ENCODE assay signal across 8 mouse cellular contexts in genomic region chr11:72953440-72954151, GRCm38 (mm10). TPM values are rescaled to one million over a fixed set of nuclear protein-coding genes. Genes with fewer than 3 reads are reported as not detected.
DNase-seq lines count a peak whose midpoint lies in the region; TF ChIP-seq lines count a peak whose summit lies in the region.
"Had no signal": no experiment of that assay in that cellular context is flagged by ENCODE, and none has a peak within 500 bp of the region (broad histone marks: within the 10 kb centered on the region; RNA-seq: fewer than 3 reads in every experiment).

No protein-coding gene starts in this region.

- peaks cover 44 to 86% of the 10 kb centered on the region in 2 experiments for H3K4me1 ChIP-seq in CH12.LX (ENCODE audit: control insufficient read depth in 1 of 2, insufficient read depth in 2 of 2)

- peak overlapping the region in 1 of 3 experiments; percentile 5 for H3K4me3 ChIP-seq in CH12.LX (replicated peaks in 1 of 3; ENCODE audit: low read depth in 2 of 3, low read length in 2 of 3, poor library complexity in 1 of 3)
- H3K4me3 ChIP-seq: liver, embryonic 15.5 days had no signal

- peak; percentile 99 for TF ChIP-seq EP300 in CH12.LX (IDR thresholded peaks at IDR 0.05; ENCODE audit: low read length)

- DNase-seq in 416B (ENCODE audit: low read depth) (peak; percentile 92), CH12.LX (ENCODE audit: extremely low read depth) (peak; percentile 97)
- peak; percentile 62 for DNase-seq in gastrocnemius, postnatal 25 days
- DNase-seq in kidney, postnatal 14 days, result peak; percentile 76
- peak; percentile 73 to 75 for DNase-seq in spleen, postnatal 36 days (ENCODE audit: low spot score in 2 of 2)
- DNase-seq in layer of hippocampus, adult 8-10 months (ENCODE audit: low spot score in 2 of 2), result no peak
- no peak for DNase-seq in layer of hippocampus, postnatal 25 days (ENCODE audit: extremely low spot score in 1 of 2, low spot score in 1 of 2)

- peak overlapping the region; percentile 57 for H3K4me2 ChIP-seq in CH12.LX (ENCODE audit: insufficient read depth, low read depth, poor library complexity, severe bottlenecking)
- H3K4me2 ChIP-seq: liver, embryonic 15.5 days had no signal

- H3K79me2 ChIP-seq in CH12.LX (replicated peaks; ENCODE audit: control insufficient read depth, extremely low read depth, insufficient read depth, poor library complexity, severe bottlenecking), result no peaks in the 10 kb centered on the region

- no peak for TF ChIP-seq POLR2A in CH12.LX (IDR thresholded peaks at IDR 0.05; ENCODE audit: low read depth, low read length)

- H3K9ac ChIP-seq in CH12.LX (ENCODE audit: insufficient read depth, low read depth), result peak overlapping the region; percentile 25; the same call in 1 of the 2 replicates
- H3K9ac ChIP-seq: liver, embryonic 15.5 days had no signal

- peak; percentile 10 for TF ChIP-seq RAD21 in CH12.LX (IDR thresholded peaks at IDR 0.05; ENCODE audit: low read depth, low read length)

- peak overlapping the region; percentile 96 for H3K27ac ChIP-seq in CH12.LX (ENCODE audit: insufficient read depth, low read depth)
- H3K27ac ChIP-seq: liver, embryonic 15.5 days had no signal

- no peak for TF ChIP-seq CTCF in CH12.LX (conservative IDR thresholded peaks at IDR 0.05 in 1 of 2, IDR thresholded peaks at IDR 0.05 in 1 of 2; ENCODE audit: low read depth in 2 of 2, low read length in 2 of 2)

- dilution Hi-C loops in CH12.LX (cut with MboI; ENCODE audit: extremely low pct_ligation_motif_present, extremely low pct_unique_long_range_greater_than_20kb, low sequenced_read_pairs), result no loop called here

- peaks cover 17% of the 10 kb centered on the region for H3K9me3 ChIP-seq in CH12.LX (replicated peaks; ENCODE audit: low read length)

- in situ Hi-C loops in CH12.LX (cut with MboI; ENCODE audit: low pct_ligation_motif_present, low pct_unique_long_range_greater_than_20kb, low sequenced_read_pairs), result no loop called here

- H3K27me3 ChIP-seq in CH12.LX (replicated peaks), result no peaks in the 10 kb centered on the region
- H3K27me3 ChIP-seq: liver, embryonic 15.5 days had no signal

- H3K36me3 ChIP-seq in CH12.LX (replicated peaks in 1 of 2; ENCODE audit: control insufficient read depth in 1 of 2, insufficient read depth in 1 of 2, low read length in 1 of 2), result no peaks in the 10 kb centered on the region
- H3K36me3 ChIP-seq: liver, embryonic 15.5 days had no signal

TF ChIP-seq in CH12.LX, 34 proteins besides CTCF, POLR2A, EP300 and RAD21:
- TF ChIP-seq ZKSCAN1 (IDR thresholded peaks at IDR 0.05; ENCODE audit: borderline replicate concordance, low read depth, low read length) (no peak), MYC (IDR thresholded peaks at IDR 0.05; ENCODE audit: low read depth, low read length) (0 out of 2 replicates have a peak, but pooled peaks have one; percentile 65), MAZ (IDR thresholded peaks at IDR 0.05; ENCODE audit: low read depth, low read length) (peak; percentile 99), TBP (conservative IDR thresholded peaks at IDR 0.05; ENCODE audit: low read depth, low read length) (0 out of 2 replicates have a peak, but pooled peaks have one; percentile 4), KAT2A (IDR thresholded peaks at IDR 0.05; ENCODE audit: insufficient replicate concordance, low read length) (no peak), MAFK (IDR thresholded peaks at IDR 0.05; ENCODE audit: insufficient replicate concordance, low read length) (peak; percentile 97), ZC3H11A (IDR thresholded peaks at IDR 0.05; ENCODE audit: low read depth, low read length) (no peak), UBTF (IDR thresholded peaks at IDR 0.05; ENCODE audit: low read depth, low read length) (peak; percentile 28), GABPA (IDR thresholded peaks at IDR 0.05; ENCODE audit: insufficient replicate concordance, low read depth, low read length) (no peak), TCF12 (IDR thresholded peaks at IDR 0.05; ENCODE audit: low read depth, low read length) (peak; percentile 100), NELFE (IDR thresholded peaks at IDR 0.05; ENCODE audit: low read depth, low read length) (peak; percentile 55; the same call in 1 of the 2 replicates), ETS1 (conservative IDR thresholded peaks at IDR 0.05; ENCODE audit: low read depth, low read length) (peak; percentile 99), SMC3 (IDR thresholded peaks at IDR 0.05; ENCODE audit: low read depth, low read length) (peak; percentile 20), ELF1 (IDR thresholded peaks at IDR 0.05; ENCODE audit: low read depth, low read length) (peak; percentile 31; the same call in 1 of the 2 replicates), USF2 (conservative IDR thresholded peaks at IDR 0.05; ENCODE audit: low read depth, low read length) (no peak), USF1 (IDR thresholded peaks at IDR 0.05; ENCODE audit: low read depth, low read length) (no peak), JUN (IDR thresholded peaks at IDR 0.05; ENCODE audit: insufficient read depth, low read depth, low read length) (peak; percentile 96), ZNF384 (IDR thresholded peaks at IDR 0.05; ENCODE audit: low read depth, low read length) (peak; percentile 76), MEF2A (IDR thresholded peaks at IDR 0.05; ENCODE audit: borderline replicate concordance, low read depth, low read length) (peak; percentile 98), NRF1 (IDR thresholded peaks at IDR 0.05; ENCODE audit: low read depth, low read length) (0 out of 2 replicates have a peak, but pooled peaks have one; percentile 33), IRF4 (IDR thresholded peaks at IDR 0.05; ENCODE audit: low read depth, low read length) (peak; percentile 97), BHLHE40 (IDR thresholded peaks at IDR 0.05; ENCODE audit: low read depth, low read length) (peak; percentile 97), RCOR1 (conservative IDR thresholded peaks at IDR 0.05; ENCODE audit: low read depth, low read length) (peak; percentile 96), MAX (IDR thresholded peaks at IDR 0.05; ENCODE audit: low read length) (0 out of 2 replicates have a peak, but pooled peaks have one; percentile 17), POLR2AphosphoS2 (IDR thresholded peaks at IDR 0.05; ENCODE audit: low read depth, low read length) (no peak; the same call in 1 of the 2 replicates), CHD2 (IDR thresholded peaks at IDR 0.05; ENCODE audit: low read length) (peak; percentile 93), CHD1 (IDR thresholded peaks at IDR 0.05; ENCODE audit: low read depth, low read length) (no peak; the same call in 1 of the 2 replicates), HCFC1 (IDR thresholded peaks at IDR 0.05; ENCODE audit: low read depth, low read length) (no peak; the same call in 1 of the 2 replicates), SIN3A (IDR thresholded peaks at IDR 0.05; ENCODE audit: low read length) (peak; percentile 87), PAX5 (IDR thresholded peaks at IDR 0.05; ENCODE audit: low read length) (no peak), ZMIZ1 (IDR thresholded peaks at IDR 0.05; ENCODE audit: low read depth, low read length) (peak; percentile 21; the same call in 1 of the 2 replicates), MXI1 (IDR thresholded peaks at IDR 0.05; ENCODE audit: low read depth, low read length) (peak; percentile 66), JUND (conservative IDR thresholded peaks at IDR 0.05; ENCODE audit: low read depth, low read length) (peak; percentile 89), E2F4 (IDR thresholded peaks at IDR 0.05; ENCODE audit: insufficient replicate concordance, low read depth, low read length) (0 out of 2 replicates have a peak, but pooled peaks have one; percentile 34)

RNA-seq across cellular contexts. Expression of gene Atp2a3, which starts 7.4 kb away (rescaled TPM):
- total RNA-seq in CH12.LX (2012; rRNA removed), result 136 and 218 TPM in 2 replicates
- total RNA-seq in CH12.LX (2014; rRNA removed), result 44.1 and 61.4 TPM in 2 replicates
- 255 and 279 TPM in 2 replicates for polyA plus RNA-seq in CH12.LX (2012; ENCODE audit: insufficient read length, low read depth)
- 10 to 100 TPM in 1 of 2 experiments, 1 to 10 TPM in 1; 7.2 to 12.9 TPM for total RNA-seq in gastrocnemius, postnatal 25 days (2021)
- total RNA-seq in layer of hippocampus, adult 8-10 months (2022), result 1 to 10 TPM; 6.0 to 8.9 (median 6.3) TPM
- 1 to 10 TPM; 4.9 to 6.6 TPM for total RNA-seq in layer of hippocampus, postnatal 25 days (2021)

RNA-seq across cellular contexts. Expression of gene P2rx1, which starts 45.3 kb away (rescaled TPM):
- 12.3 and 21.5 TPM in 2 replicates for total RNA-seq in CH12.LX (2012; rRNA removed)
- total RNA-seq in CH12.LX (2014; rRNA removed), result 15.9 and 18.9 TPM in 2 replicates
- 22.8 and 23.3 TPM in 2 replicates for polyA plus RNA-seq in CH12.LX (2012; ENCODE audit: insufficient read length, low read depth)
- total RNA-seq in gastrocnemius, postnatal 25 days (2021), result 1 to 10 TPM in 1 of 2 experiments, under 1 TPM in 1; 0.31 to 1.6 TPM
- total RNA-seq in layer of hippocampus, adult 8-10 months (2022), result under 1 TPM in 3 of 4 experiments, not detected in 1; 0.45 to 0.55 (median 0.54) TPM
- total RNA-seq in layer of hippocampus, postnatal 25 days (2021), result under 1 TPM; 0.54 to 0.69 TPM

Comparison
In these comparisons a context has a peak if more than half of its experiments do, and no peak if none do; other contexts are left out.
1. DNase-seq: peak in 416B (single experiment), CH12.LX (single experiment), gastrocnemius, postnatal 25 days (single experiment), kidney, postnatal 14 days (single experiment) and spleen, postnatal 36 days (2 of 2); none in layer of hippocampus, adult 8-10 months (0 of 2) and layer of hippocampus, postnatal 25 days (0 of 2).
2. RNA of gene P2rx1, which starts 45.3 kb away (total RNA-seq): 12.3 to 21.5 TPM in CH12.LX; 0.31 to 1.6 TPM in gastrocnemius, postnatal 25 days, 0.54 to 0.69 TPM in layer of hippocampus, postnatal 25 days and 0.45 to 0.55 TPM in layer of hippocampus, adult 8-10 months; every median in the first group is over 4 times any median in the second.